Mouse (Mus musculus): ENCODE results near the gene Fam131b. TPM values are rescaled to one million over a fixed set of nuclear protein-coding genes. Genes with fewer than 3 reads are reported as not detected.

Gene Fam131b
- polyA plus RNA-seq, 1 experiment from 2014 or later, result 0.05 TPM

DNA sequence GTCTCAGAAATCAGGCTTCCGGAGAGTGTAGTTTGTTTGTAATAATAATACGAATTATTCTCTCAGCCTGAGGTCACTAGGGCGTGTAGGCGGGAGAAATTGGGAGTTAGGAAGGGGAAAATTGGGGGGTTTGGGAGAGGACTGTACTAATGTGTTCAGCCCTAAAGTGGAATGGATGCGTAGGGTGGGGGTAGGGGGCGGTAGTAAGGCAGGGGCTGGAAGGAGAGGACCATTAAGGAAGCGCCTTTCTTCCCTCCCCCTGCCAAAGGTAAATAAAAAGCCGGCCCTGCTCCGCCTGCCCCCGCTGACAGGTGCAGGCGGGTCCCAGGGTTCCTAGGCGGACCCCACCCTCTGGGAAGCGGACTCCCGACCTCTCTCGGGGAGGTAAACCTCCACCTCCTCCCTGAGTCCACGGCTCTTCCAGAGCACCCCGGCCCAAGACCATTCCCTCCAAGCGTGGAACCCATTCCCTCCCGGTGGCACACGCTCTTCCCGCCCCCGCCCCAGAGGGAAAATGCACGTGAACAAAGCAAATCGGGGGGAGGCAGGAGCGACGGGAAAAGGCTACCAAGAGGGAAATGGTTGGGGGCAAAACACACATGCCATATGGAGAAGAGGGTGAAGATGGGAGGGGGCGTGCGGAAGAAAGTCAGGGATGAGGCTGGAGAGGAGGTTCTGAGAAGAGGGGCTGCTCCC, 924 bp downstream of the Fam131b start:
- H3K4me3 ChIP-seq (ENCODE audit: low read length), result peak overlapping the region; percentile 64
- H3K4me2 ChIP-seq (replicated peaks; ENCODE audit: low read depth, low read length), result peak overlapping the region; percentile 100
- H3K27me3 ChIP-seq (ENCODE audit: control insufficient read depth, insufficient read depth, low read length), result peaks cover 30% of the 10 kb centered on the region
- 2% methylated on average over 22 of the region's 28 CpGs for WGBS
- no peak overlapping the region for H3K27ac ChIP-seq (ENCODE audit: low read depth, low read length)
- no peaks in the 10 kb centered on the region for H3K9me3 ChIP-seq (ENCODE audit: control insufficient read depth, low read length)
- H3K36me3 ChIP-seq (ENCODE audit: control insufficient read depth, insufficient read depth, low read length), result no peaks in the 10 kb centered on the region
- peak overlapping the region; percentile 54; the same call in 1 of the 2 replicates for H3K9ac ChIP-seq (ENCODE audit: low read depth, low read length)
- 0 out of 2 replicates have a peak, but pooled peaks cover 11% of the 10 kb centered on the region for H3K4me1 ChIP-seq (ENCODE audit: control insufficient read depth, insufficient read depth, low read length)
- ATAC-seq (ENCODE audit: low FRiP score, low TSS enrichment), result peak; percentile 42; the same call in 1 of the 2 replicates

GRCm38 (mm10) chr6:42318293-42318692, 6.2 kb downstream of the Fam131b start:
- Histone ChIP-seq H3K4me2 (replicated peaks; ENCODE audit: low read depth, low read length) (no peak overlapping the region), H3K27me3 (ENCODE audit: control insufficient read depth, insufficient read depth, low read length) (peaks cover 16% of the 10 kb centered on the region), H3K9ac (ENCODE audit: low read depth, low read length) (no peak overlapping the region), H3K4me1 (ENCODE audit: control insufficient read depth, insufficient read depth, low read length) (0 out of 2 replicates have a peak, but pooled peaks cover 1% of the 10 kb centered on the region), H3K27ac (ENCODE audit: low read depth, low read length) (no peak overlapping the region), H3K9me3 (ENCODE audit: control insufficient read depth, low read length) (no peaks in the 10 kb centered on the region), H3K4me3 (ENCODE audit: low read length) (no peak overlapping the region), H3K36me3 (ENCODE audit: control insufficient read depth, insufficient read depth, low read length) (no peaks in the 10 kb centered on the region)
- no peak for ATAC-seq (ENCODE audit: low FRiP score, low TSS enrichment)
- 69% methylated on average over 4 of the region's 4 CpGs for WGBS

DNA sequence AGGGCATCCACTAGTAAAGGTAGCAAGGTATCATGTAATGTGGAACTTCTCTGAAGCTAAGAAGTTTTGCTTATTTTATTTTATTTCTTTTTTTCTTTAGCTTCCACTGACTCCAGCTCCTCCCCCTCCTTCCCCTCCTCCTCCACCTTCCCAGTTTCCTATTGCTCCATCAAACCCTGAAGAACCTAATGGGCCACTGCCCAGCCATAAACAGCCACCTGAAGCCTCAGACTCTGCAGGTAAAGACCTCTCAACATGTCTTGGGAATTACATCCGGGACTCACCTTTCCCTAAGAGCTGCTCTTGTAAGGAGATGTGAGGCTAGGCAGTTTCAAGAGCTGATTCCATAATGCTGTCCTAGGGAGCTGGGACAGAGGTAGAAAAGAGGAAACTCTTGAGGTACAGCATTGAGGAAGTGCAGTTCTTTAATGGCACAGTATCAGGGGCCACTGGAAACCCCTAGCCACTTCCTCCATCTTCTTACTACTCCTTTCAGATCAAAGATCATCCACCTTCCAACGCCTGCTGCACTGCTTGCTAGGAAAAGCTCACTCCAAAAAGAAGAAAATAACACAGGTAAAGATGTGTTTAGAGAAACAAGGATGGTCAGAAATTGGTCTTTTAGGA, 13.9 kb downstream of the Fam131b start:
- no peak overlapping the region for H3K4me2 ChIP-seq (replicated peaks; ENCODE audit: low read depth, low read length)
- no peak overlapping the region for H3K27ac ChIP-seq (ENCODE audit: low read depth, low read length)
- no peaks in the 10 kb centered on the region for H3K4me1 ChIP-seq (ENCODE audit: control insufficient read depth, insufficient read depth, low read length)
- no peaks in the 10 kb centered on the region for H3K27me3 ChIP-seq (ENCODE audit: control insufficient read depth, insufficient read depth, low read length)
- no peaks in the 10 kb centered on the region for H3K9me3 ChIP-seq (ENCODE audit: control insufficient read depth, low read length)
- H3K4me3 ChIP-seq (ENCODE audit: low read length), result no peak overlapping the region
- 95% methylated on average over 2 of the region's 2 CpGs for WGBS
- H3K36me3 ChIP-seq (ENCODE audit: control insufficient read depth, insufficient read depth, low read length), result no peaks in the 10 kb centered on the region
- no peak for ATAC-seq (ENCODE audit: low FRiP score, low TSS enrichment)
- H3K9ac ChIP-seq (ENCODE audit: low read depth, low read length), result no peak overlapping the region

GRCm38 (mm10) chr6:42309816-42310378, 14.5 kb downstream of the Fam131b start:
- Histone ChIP-seq H3K27me3 (ENCODE audit: control insufficient read depth, insufficient read depth, low read length) (no peaks in the 10 kb centered on the region), H3K4me2 (replicated peaks; ENCODE audit: low read depth, low read length) (no peak overlapping the region), H3K9me3 (ENCODE audit: control insufficient read depth, low read length) (no peaks in the 10 kb centered on the region), H3K27ac (ENCODE audit: low read depth, low read length) (no peak overlapping the region), H3K9ac (ENCODE audit: low read depth, low read length) (no peak overlapping the region), H3K36me3 (ENCODE audit: control insufficient read depth, insufficient read depth, low read length) (no peaks in the 10 kb centered on the region), H3K4me1 (ENCODE audit: control insufficient read depth, insufficient read depth, low read length) (no peaks in the 10 kb centered on the region), H3K4me3 (ENCODE audit: low read length) (no peak overlapping the region)
- 58% methylated on average over 8 of the region's 8 CpGs for WGBS
- 0 out of 2 replicates have a peak, but pooled peaks have one; percentile 20 for ATAC-seq (ENCODE audit: low FRiP score, low TSS enrichment)

- Histone ChIP-seq H3K9ac (ENCODE audit: low read depth, low read length) (no peak overlapping the region), H3K27me3 (ENCODE audit: control insufficient read depth, insufficient read depth, low read length) (no peaks in the 10 kb centered on the region), H3K4me2 (replicated peaks; ENCODE audit: low read depth, low read length) (no peak overlapping the region), H3K36me3 (ENCODE audit: control insufficient read depth, insufficient read depth, low read length) (no peaks in the 10 kb centered on the region), H3K27ac (ENCODE audit: low read depth, low read length) (no peak overlapping the region), H3K4me1 (ENCODE audit: control insufficient read depth, insufficient read depth, low read length) (no peaks in the 10 kb centered on the region), H3K9me3 (ENCODE audit: control insufficient read depth, low read length) (no peaks in the 10 kb centered on the region), H3K4me3 (ENCODE audit: low read length) (no peak overlapping the region)
- 94% methylated on average over 5 of the region's 5 CpGs for WGBS
- no peak for ATAC-seq (ENCODE audit: low FRiP score, low TSS enrichment)
These were observed 25.1 kb downstream of the Fam131b start for GRCm38 (mm10) chr6:42299362-42299761.

DNA sequence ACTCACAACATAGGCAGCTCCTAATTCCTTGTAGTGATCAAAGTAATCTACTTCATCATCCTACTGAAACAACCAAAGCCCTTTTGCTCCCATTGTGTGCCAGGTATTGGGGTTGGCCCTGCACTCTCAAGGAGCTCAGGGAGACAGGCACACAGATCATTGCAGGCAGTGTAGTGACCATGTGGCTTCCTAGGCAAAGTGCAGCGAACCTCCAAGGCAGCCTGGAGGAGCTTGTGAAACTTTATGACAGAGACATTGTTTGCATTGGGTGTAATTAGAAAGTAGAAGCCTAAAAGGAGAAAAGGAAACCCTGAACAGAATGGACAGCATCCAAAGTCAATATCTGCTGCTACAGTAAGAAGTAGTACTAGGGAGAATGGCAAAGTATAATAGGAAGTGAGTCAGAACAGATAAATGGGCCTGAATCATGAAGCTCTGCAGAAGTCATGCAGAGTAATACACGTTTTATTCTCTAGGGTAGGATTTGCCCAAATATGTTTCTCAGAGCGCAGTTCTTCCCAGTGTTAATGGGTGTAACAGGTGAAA, 28.8 kb downstream of the Fam131b start:
- Histone ChIP-seq H3K4me3 (ENCODE audit: low read length) (no peak overlapping the region), H3K27me3 (ENCODE audit: control insufficient read depth, insufficient read depth, low read length) (no peaks in the 10 kb centered on the region), H3K4me2 (replicated peaks; ENCODE audit: low read depth, low read length) (no peak overlapping the region), H3K9ac (ENCODE audit: low read depth, low read length) (no peak overlapping the region), H3K36me3 (ENCODE audit: control insufficient read depth, insufficient read depth, low read length) (no peaks in the 10 kb centered on the region), H3K9me3 (ENCODE audit: control insufficient read depth, low read length) (no peaks in the 10 kb centered on the region), H3K4me1 (ENCODE audit: control insufficient read depth, insufficient read depth, low read length) (no peaks in the 10 kb centered on the region), H3K27ac (ENCODE audit: low read depth, low read length) (no peak overlapping the region)
- ATAC-seq (ENCODE audit: low FRiP score, low TSS enrichment), result no peak
- 74% methylated on average over 3 of the region's 3 CpGs for WGBS

- Histone ChIP-seq H3K27ac (ENCODE audit: low read depth, low read length) (no peak overlapping the region), H3K4me2 (replicated peaks; ENCODE audit: low read depth, low read length) (no peak overlapping the region), H3K36me3 (ENCODE audit: control insufficient read depth, insufficient read depth, low read length) (no peaks in the 10 kb centered on the region), H3K9me3 (ENCODE audit: control insufficient read depth, low read length) (no peaks in the 10 kb centered on the region), H3K9ac (ENCODE audit: low read depth, low read length) (no peak overlapping the region), H3K4me3 (ENCODE audit: low read length) (no peak overlapping the region), H3K27me3 (ENCODE audit: control insufficient read depth, insufficient read depth, low read length) (no peaks in the 10 kb centered on the region), H3K4me1 (ENCODE audit: control insufficient read depth, insufficient read depth, low read length) (no peaks in the 10 kb centered on the region)
- ATAC-seq (ENCODE audit: low FRiP score, low TSS enrichment), result no peak
- WGBS, result 91% methylated on average over 6 of the region's 6 CpGs
These were observed 31.1 kb downstream of the Fam131b start for GRCm38 (mm10) chr6:42293327-42293726.

GRCm38 (mm10) chr6:42287562-42287961, 36.9 kb downstream of the Fam131b start:
- H3K9me3 ChIP-seq (ENCODE audit: control insufficient read depth, low read length), result no peaks in the 10 kb centered on the region
- H3K9ac ChIP-seq (ENCODE audit: low read depth, low read length), result no peak overlapping the region
- ATAC-seq (ENCODE audit: low FRiP score, low TSS enrichment), result no peak
- H3K4me3 ChIP-seq (ENCODE audit: low read length), result no peak overlapping the region
- H3K4me1 ChIP-seq (ENCODE audit: control insufficient read depth, insufficient read depth, low read length), result no peaks in the 10 kb centered on the region
- H3K4me2 ChIP-seq (replicated peaks; ENCODE audit: low read depth, low read length), result no peak overlapping the region
- H3K27me3 ChIP-seq (ENCODE audit: control insufficient read depth, insufficient read depth, low read length), result no peaks in the 10 kb centered on the region
- H3K36me3 ChIP-seq (ENCODE audit: control insufficient read depth, insufficient read depth, low read length), result peaks cover 12% of the 10 kb centered on the region
- H3K27ac ChIP-seq (ENCODE audit: low read depth, low read length), result no peak overlapping the region

- Histone ChIP-seq H3K9ac (ENCODE audit: low read depth, low read length) (no peak within 1 kb of the TSS), H3K27ac (ENCODE audit: low read depth, low read length) (no peak within 1 kb of the TSS), H3K9me3 (ENCODE audit: control insufficient read depth, low read length) (no peaks in the 10 kb centered on the region), H3K4me3 (ENCODE audit: low read length) (no peak within 1 kb of the TSS), H3K4me1 (ENCODE audit: control insufficient read depth, insufficient read depth, low read length) (no peaks in the 10 kb centered on the region), H3K36me3 (ENCODE audit: control insufficient read depth, insufficient read depth, low read length) (peaks cover 23% of the 10 kb centered on the region), H3K27me3 (ENCODE audit: control insufficient read depth, insufficient read depth, low read length) (no peaks in the 10 kb centered on the region), H3K4me2 (replicated peaks; ENCODE audit: low read depth, low read length) (no peak within 1 kb of the TSS)
- WGBS, result 75% methylated on average over 5 of the region's 5 CpGs
- ATAC-seq (ENCODE audit: low FRiP score, low TSS enrichment), result no peak
These were observed 38.0 kb downstream of the Fam131b start, which contains the start of gene Clcn1 for GRCm38 (mm10) chr6:42286448-42286847. TSS of gene Clcn1 (plus strand) at chr6:42286685.

All from kidney, embryonic 14.5 days (tissue).